Mouse (Mus musculus) embryonic facial prominence, embryonic 14.5 days (tissue): Measurements from ENCODE around the gene Ndufs3. TPM values are rescaled to one million over a fixed set of nuclear protein-coding genes. Genes with fewer than 3 reads are reported as not detected.

ENCODE experiments used
- ATAC-seq: fragments of 200-750 bp; cut with Nextera tagmentation; 2 replicates; pipeline ENCODE4 v1.8.0; 2017; ENCODE audit warnings: low read depth, moderate number of reproducible peaks, moderate TSS enrichment
- DNase-seq: peaks from one replicate; pipeline ENCODE4 v3.0.0-alpha.2; 2015; ENCODE audit warnings: low spot score
- H3K27ac ChIP-seq: fragments of 300-500 bp; sonication (generic); replicated peaks from 2 replicates; pipeline ENCODE4 v1.5.1; 2014; ENCODE audit warnings: low read depth, mild to moderate bottlenecking, low read length, moderate library complexity
- H3K27me3 ChIP-seq: fragments of 300-500 bp; sonication (generic); replicated peaks from 2 replicates; pipeline ENCODE4 v1.6.1; 2014; ENCODE audit warnings: low read length; ENCODE audit not compliant: control insufficient read depth, insufficient read depth
- H3K36me3 ChIP-seq: fragments of 300-500 bp; sonication (generic); 2 replicates; pipeline ENCODE4 v1.6.1; 2014; ENCODE audit warnings: low read length, mixed read lengths; ENCODE audit not compliant: control insufficient read depth, insufficient read depth
- H3K4me1 ChIP-seq: fragments of 300-500 bp; sonication (generic); 2 replicates; pipeline ENCODE4 v1.6.1; 2014; ENCODE audit warnings: antibody characterized with exemption, low read length; ENCODE audit not compliant: control insufficient read depth, insufficient read depth
- H3K4me2 ChIP-seq: fragments of 300-500 bp; sonication (generic); 2 replicates; pipeline ENCODE4 v1.6.1; 2014; ENCODE audit warnings: low read depth, mild to moderate bottlenecking, low read length, moderate library complexity, mixed read lengths
- H3K4me3 ChIP-seq: fragments of 300-500 bp; sonication (generic); 2 replicates; pipeline ENCODE4 v1.5.1; 2014; ENCODE audit warnings: low read depth, mild to moderate bottlenecking, low read length
- H3K9ac ChIP-seq: fragments of 300-500 bp; sonication (generic); 2 replicates; pipeline ENCODE4 v1.6.1; 2014; ENCODE audit warnings: low read depth, mild to moderate bottlenecking, low read length, moderate library complexity, mixed read lengths
- H3K9me3 ChIP-seq: fragments of 300-500 bp; sonication (generic); 2 replicates; pipeline ENCODE4 v1.6.1; 2016; ENCODE audit warnings: low read length; ENCODE audit not compliant: control insufficient read depth
- WGBS: fragments of 180-500 bp; shearing (Covaris S2); extraction: QIAGEN DNeasy Blood & Tissue Kit; methylation state at CpG from one replicate; pipeline ENCODE4 v1.1.7; 2014; 5-methylcytosine and 5-hydroxymethylcytosine counted together
- polyA plus RNA-seq: library from polyadenylated mRNA; unstranded; fragments of >200 nt; fragmentation: Nextera tagmentation; extraction: Ambion mirVana; gene quantifications from 2 replicates; pipeline ENCODE4 v1.2.1, GENCODE M21; 2014

Gene Ndufs3
- polyA plus RNA-seq, 1 experiment from 2014 or later, result 203 TPM

DNA sequence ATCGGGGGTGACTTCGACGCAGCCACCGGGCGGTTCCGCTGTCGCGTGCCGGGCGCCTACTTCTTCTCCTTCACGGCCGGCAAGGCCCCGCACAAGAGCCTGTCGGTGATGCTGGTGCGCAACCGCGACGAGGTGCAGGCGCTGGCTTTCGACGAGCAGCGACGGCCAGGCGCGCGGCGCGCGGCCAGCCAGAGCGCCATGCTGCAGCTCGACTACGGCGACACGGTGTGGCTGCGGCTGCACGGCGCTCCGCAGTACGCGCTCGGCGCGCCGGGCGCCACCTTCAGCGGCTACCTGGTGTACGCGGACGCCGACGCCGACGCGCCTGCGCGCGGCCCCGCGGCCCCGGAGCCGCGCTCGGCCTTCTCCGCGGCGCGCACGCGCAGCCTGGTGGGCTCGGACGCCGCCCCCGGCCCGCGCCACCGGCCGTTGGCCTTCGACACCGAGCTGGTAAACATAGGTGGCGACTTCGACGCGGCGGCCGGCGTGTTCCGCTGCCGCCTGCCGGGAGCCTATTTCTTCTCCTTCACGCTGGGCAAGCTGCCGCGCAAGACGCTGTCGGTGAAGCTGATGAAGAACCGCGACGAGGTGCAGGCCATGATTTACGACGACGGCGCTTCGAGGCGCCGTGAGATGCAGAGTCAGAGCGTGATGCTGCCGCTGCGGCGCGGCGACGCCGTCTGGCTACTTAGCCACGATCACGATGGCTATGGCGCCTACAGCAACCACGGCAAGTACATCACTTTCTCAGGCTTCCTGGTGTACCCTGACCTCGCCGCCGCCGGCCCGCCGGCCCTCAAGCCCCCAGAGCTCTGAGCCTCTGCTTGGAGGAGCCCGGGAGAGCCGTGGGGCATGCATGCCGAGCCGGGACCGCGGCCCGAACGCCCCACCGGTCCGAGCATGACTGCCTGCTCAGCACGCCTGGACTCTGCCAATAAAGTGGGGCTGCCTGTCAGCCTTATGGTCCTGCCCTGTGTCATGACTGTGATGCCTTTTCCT, 14.8 kb downstream of the Ndufs3 start:
- peak; percentile 81 for ATAC-seq
- H3K27me3 ChIP-seq, result peaks cover 50% of the 10 kb centered on the region
- peaks cover 17% of the 10 kb centered on the region for H3K36me3 ChIP-seq

DNA sequence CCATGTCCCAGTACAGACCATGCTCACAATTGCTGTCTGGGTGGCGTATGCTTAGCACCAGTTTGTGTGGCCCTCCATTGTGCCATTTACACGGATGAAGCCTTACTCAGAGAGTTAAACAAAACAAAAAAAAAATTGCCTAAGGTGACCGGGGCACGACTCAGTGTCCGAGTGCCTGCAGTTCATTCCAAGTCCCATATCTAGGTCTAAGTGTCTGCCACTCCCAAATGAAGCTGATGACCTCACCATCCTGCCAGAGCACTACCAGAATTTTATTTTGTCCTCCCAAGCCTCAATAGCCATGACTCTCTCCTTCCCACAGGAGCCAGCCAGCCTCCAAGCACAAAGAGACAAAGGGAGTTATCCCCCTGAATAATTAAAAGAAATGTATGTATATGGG, 17.0 kb downstream of the Ndufs3 start:
- Histone ChIP-seq H3K4me1 (peaks cover 12% of the 10 kb centered on the region), H3K4me2 (no peak overlapping the region), H3K4me3 (no peak overlapping the region), H3K36me3 (no peaks in the 10 kb centered on the region; the same call in 1 of the 2 replicates), H3K9ac (no peak overlapping the region), H3K9me3 (peaks cover 10% of the 10 kb centered on the region; the same call in 1 of the 2 replicates), H3K27me3 (peaks cover 55% of the 10 kb centered on the region), H3K27ac (no peak overlapping the region)
- ATAC-seq (no peak), DNase-seq (no peak)
- WGBS, result 79% methylated on average over 5 of the region's 5 CpGs

More for the DNA sequence above, 14.8 kb downstream of the Ndufs3 start:
- peak; percentile 77 for DNase-seq
- Histone ChIP-seq H3K4me3 (peak overlapping the region; percentile 60), H3K4me2 (peak overlapping the region; percentile 77), H3K9ac (peak overlapping the region; percentile 74), H3K4me1 (peaks cover 12% of the 10 kb centered on the region), H3K27ac (peak overlapping the region; percentile 21; the same call in 1 of the 2 replicates), H3K9me3 (no peaks in the 10 kb centered on the region)
- WGBS, result 3% methylated on average over 56 of the region's 133 CpGs

DNA sequence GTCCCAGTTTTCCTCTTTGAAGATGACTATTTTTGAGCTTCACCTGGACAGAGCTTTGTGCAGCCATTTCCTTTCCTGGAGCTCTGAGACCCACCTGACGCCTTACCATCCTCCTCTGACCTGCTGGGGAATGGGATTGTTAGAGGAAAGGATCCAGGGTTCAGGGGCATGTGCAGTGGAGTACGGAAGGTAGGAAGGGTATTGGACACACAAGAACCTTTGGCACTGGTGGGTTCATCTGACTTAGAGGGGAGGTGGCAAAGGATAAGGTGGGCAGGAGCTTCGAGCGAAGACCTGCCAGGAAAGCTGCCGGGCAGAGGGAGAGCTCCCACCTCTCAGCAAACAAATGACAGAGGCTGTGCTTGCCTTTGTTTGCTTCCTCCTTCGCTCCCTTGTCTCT, 18.2 kb downstream of the Ndufs3 start:
- peak overlapping the region; percentile 96 for H3K4me2 ChIP-seq
- DNase-seq, result no peak
- H3K9ac ChIP-seq, result 0 out of 2 replicates have a peak overlapping the region, but pooled peaks have one; percentile 71
- peak overlapping the region; percentile 64 for H3K4me3 ChIP-seq
- no peak for ATAC-seq
- no peak overlapping the region for H3K27ac ChIP-seq
- H3K9me3 ChIP-seq, result peaks cover 10% of the 10 kb centered on the region; the same call in 1 of the 2 replicates
- 31% methylated on average over 6 of the region's 6 CpGs for WGBS
- peaks cover 12% of the 10 kb centered on the region for H3K4me1 ChIP-seq
- no peaks in the 10 kb centered on the region for H3K36me3 ChIP-seq
- H3K27me3 ChIP-seq, result peaks cover 55% of the 10 kb centered on the region

DNA sequence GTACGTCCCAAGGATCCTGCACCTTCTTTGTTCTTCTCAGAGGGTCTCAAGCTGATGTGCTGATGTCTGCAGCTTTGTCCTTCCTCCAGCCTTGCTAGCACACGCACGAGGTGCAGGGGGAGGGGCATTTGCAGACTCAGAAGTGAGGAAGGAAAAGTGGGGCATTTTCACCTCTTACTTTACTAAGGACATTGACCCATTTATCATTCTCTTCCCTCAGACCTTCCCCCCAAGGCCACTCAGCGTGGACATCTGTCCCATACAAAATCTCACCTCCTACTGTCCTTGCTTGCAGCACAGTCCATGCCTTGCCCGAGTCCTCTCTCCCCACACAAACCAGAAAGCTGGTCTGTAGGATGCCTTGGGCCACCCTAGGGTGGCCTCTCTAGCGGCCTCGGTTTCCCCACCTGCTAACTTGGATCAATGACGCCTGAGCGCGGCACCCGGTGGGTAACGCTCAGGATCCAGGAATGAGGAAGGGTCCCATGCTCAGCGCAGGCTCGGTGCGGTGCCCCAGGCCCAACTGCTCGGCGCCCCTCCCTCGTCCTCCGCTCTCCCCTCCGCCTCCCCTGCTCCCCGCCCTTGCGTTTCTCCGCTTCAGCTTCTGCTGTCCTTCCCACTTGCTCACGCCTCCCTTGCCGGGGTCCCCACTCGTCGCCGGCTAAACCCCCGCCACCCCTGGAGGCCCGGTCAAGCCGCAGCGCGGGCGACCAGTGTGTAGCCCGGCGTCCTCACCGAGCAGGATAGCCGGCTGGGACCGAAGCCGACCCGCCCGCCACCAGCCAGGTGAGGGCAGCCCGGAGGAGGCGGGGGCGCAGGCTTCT, 19.2 kb downstream of the Ndufs3 start, which contains the start of gene C1qtnf4:
Gene C1qtnf4, plus strand, starts transcription at position 643 of the 824 bp plus-strand sequence.
- H3K4me3 ChIP-seq, result peak within 1 kb of the TSS; percentile 64
- H3K27ac ChIP-seq, result no peak within 1 kb of the TSS; the same call in 1 of the 2 replicates
- peak within 1 kb of the TSS; percentile 96 for H3K4me2 ChIP-seq
- no peaks in the 10 kb centered on the region for H3K36me3 ChIP-seq
- peaks cover 55% of the 10 kb centered on the region for H3K27me3 ChIP-seq
- H3K9ac ChIP-seq, result peak within 1 kb of the TSS; percentile 71
- H3K9me3 ChIP-seq, result peaks cover 10% of the 10 kb centered on the region; the same call in 1 of the 2 replicates
- H3K4me1 ChIP-seq, result peaks cover 12% of the 10 kb centered on the region
- WGBS, result 2% methylated on average over 29 of the region's 45 CpGs
- DNase-seq (peak; percentile 45), ATAC-seq (peak; percentile 69)

DNA sequence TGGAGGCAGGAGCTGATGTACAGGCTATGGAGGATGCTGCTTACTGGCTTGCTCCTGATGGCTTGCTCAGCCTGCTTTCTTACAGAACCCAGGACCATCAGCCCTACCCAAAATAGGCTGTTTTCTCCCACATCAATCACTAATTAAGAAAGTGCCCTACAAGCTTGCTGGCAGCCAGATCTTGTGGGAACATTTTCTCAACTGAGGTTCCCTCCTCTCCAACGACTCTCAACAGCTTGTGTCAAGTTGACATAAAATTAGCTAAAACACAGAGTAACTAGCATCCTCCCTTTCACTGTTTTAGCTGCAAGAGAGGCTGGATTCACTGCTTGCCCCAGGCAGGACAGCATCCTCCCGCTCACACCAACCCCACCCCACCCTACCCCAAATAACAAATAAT, 22.8 kb downstream of the Ndufs3 start:
- 66% methylated on average over 2 of the region's 2 CpGs for whole genome bisulfite sequencing

DNA sequence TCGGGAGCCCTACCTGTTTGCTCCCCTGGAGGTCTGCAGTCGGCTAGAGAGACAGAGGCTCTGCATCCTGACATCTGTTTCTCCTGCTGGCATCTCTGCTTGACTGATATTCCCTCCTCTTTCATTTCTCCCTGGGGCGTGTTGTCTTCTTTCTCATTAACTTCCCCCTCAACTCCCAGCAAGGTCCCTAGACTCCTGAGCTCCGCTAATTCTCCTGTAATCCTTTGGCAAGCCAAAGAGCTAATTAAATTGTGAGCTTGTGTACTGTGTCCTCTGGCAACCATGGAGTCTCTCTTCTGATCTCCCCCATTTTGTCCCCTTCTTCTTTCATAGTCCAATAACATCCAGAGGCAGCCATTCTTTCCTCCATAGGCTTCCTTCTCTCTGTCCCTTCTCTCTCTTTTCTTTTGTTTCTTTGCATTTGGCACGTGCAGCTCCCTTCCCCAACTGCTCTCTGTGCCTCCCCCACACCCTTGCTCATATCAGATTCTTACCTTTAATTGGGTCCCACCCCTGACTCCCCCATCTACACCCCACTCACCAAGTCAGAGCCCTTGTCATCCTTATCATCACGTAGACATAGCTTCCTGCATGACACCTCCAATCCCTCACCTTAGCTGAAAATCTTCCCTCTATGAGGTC, 24.4 kb downstream of the Ndufs3 start:
- Histone ChIP-seq H3K4me1 (peaks cover 2% of the 10 kb centered on the region; the same call in 1 of the 2 replicates), H3K9ac (no peak overlapping the region), H3K4me3 (no peak overlapping the region), H3K9me3 (peaks cover 10% of the 10 kb centered on the region; the same call in 1 of the 2 replicates), H3K36me3 (no peaks in the 10 kb centered on the region), H3K27me3 (peaks cover 8% of the 10 kb centered on the region), H3K4me2 (no peak overlapping the region), H3K27ac (no peak overlapping the region)
- WGBS, result 26% methylated on average over 6 of the region's 6 CpGs
- DNase-seq (peak; percentile 29), ATAC-seq (no peak)

More for the DNA sequence above, 22.8 kb downstream of the Ndufs3 start:
- Histone ChIP-seq H3K27me3 (peaks cover 24% of the 10 kb centered on the region), H3K36me3 (no peaks in the 10 kb centered on the region), H3K4me2 (no peak overlapping the region), H3K9me3 (peaks cover 10% of the 10 kb centered on the region; the same call in 1 of the 2 replicates), H3K9ac (no peak overlapping the region), H3K4me1 (peaks cover 5% of the 10 kb centered on the region; the same call in 1 of the 2 replicates), H3K4me3 (no peak overlapping the region), H3K27ac (no peak overlapping the region)
- ATAC-seq (no peak), DNase-seq (no peak)

DNA sequence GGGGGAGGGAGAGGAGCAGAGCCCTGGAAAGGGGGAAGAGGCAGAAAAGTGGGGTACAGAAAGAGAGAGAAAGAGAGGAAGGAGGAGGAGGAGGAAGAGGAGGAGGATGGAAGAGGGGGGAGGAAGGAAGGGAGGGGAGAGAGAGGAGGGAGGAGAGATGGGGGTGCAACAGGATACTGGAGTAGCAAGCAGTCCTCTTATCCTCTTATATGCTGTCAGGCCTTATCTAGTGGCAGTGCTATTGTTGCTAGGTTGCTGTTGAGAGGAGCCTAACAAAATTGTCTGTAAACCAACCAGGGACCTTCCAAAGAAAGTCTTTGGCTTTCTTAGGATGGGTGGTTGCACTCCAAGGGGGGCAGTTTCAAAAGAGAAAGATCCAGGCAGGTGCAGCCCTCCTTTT, 25.2 kb downstream of the Ndufs3 start:
- no peaks in the 10 kb centered on the region for H3K4me1 ChIP-seq
- H3K27me3 ChIP-seq, result 0 out of 2 replicates have a peak, but pooled peaks cover under 1% of the 10 kb centered on the region
- no peak overlapping the region for H3K4me2 ChIP-seq
- H3K9ac ChIP-seq, result no peak overlapping the region
- DNase-seq (no peak), ATAC-seq (no peak)
- no peaks in the 10 kb centered on the region for H3K36me3 ChIP-seq
- peaks cover 10% of the 10 kb centered on the region; the same call in 1 of the 2 replicates for H3K9me3 ChIP-seq
- no peak overlapping the region for H3K27ac ChIP-seq
- no peak overlapping the region for H3K4me3 ChIP-seq
